8 mouse cellular contexts compared by ENCODE assay signal in the genomic region with DNA sequence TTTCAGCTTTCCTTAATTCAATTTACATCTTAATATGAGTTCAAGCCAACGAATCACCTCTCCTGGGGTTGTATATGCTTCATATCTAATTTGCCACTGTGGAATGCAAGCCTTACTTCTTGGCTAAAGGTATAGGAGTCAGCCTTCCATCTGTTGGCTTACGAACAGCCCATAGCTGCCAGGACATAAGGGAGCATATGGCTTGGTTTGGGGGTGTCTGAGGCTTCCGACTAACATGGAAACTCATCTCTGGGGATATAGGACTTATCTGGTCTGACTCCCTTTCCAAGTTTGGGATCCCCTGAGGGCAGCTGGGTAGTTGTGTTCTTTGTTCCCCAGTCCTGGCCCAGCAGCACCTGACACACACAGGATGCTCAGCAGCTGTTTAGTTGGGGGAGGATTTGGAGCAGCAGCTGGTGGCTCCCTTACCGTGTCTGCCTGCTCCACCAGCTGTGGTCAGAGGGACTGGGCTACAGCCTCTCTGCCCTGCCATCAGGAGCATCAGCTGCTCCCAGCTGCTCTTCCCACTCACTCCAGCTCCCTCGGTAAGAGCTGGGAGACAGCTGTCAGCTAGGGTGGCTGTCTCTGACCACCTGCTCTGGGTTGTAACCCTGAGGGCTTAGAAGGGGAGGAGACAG. TPM values are rescaled to one million over a fixed set of nuclear protein-coding genes. Genes with fewer than 3 reads are reported as not detected.
DNase-seq lines count a peak whose midpoint lies in the region; ATAC-seq and TF ChIP-seq lines count a peak whose summit lies in the region.

No protein-coding gene starts in this region.

- H3K4me2 ChIP-seq in heart, embryonic 12.5 days: no peak overlapping the region
- H3K4me2 ChIP-seq in forebrain, postnatal 0 days (ENCODE audit: low read depth): no peak overlapping the region
- no peak overlapping the region for H3K4me2 ChIP-seq in midbrain, embryonic 12.5 days (replicated peaks)

- WGBS in heart, embryonic 12.5 days: 67% methylated on average over 5 of the region's 5 CpGs
- WGBS in forebrain, postnatal 0 days: 45% methylated on average over 5 of the region's 5 CpGs
- 60% methylated on average over 5 of the region's 5 CpGs for WGBS in midbrain, embryonic 12.5 days

- H3K9ac ChIP-seq in heart, embryonic 12.5 days: no peak overlapping the region
- H3K9ac ChIP-seq in forebrain, postnatal 0 days: no peak overlapping the region
- no peak overlapping the region for H3K9ac ChIP-seq in midbrain, embryonic 12.5 days (replicated peaks)

- H3K27me3 ChIP-seq in heart, embryonic 12.5 days (replicated peaks): no peaks in the 10 kb centered on the region
- no peaks in the 10 kb centered on the region for H3K27me3 ChIP-seq in forebrain, postnatal 0 days (ENCODE audit: insufficient read depth, low read length)
- H3K27me3 ChIP-seq in midbrain, embryonic 12.5 days: no peaks in the 10 kb centered on the region

- H3K4me3 ChIP-seq in heart, embryonic 12.5 days: no peak overlapping the region
- no peak overlapping the region for H3K4me3 ChIP-seq in forebrain, postnatal 0 days (ENCODE audit: low read depth, low read length)
- H3K4me3 ChIP-seq in midbrain, embryonic 12.5 days: no peak overlapping the region

- TF ChIP-seq CTCF in forebrain, postnatal 0 days (IDR thresholded peaks at IDR 0.05; ENCODE audit: low read depth): no peak

- H3K9me3 ChIP-seq in heart, embryonic 12.5 days (replicated peaks): no peaks in the 10 kb centered on the region
- no peaks in the 10 kb centered on the region for H3K9me3 ChIP-seq in forebrain, postnatal 0 days (ENCODE audit: low read length)
- H3K9me3 ChIP-seq in midbrain, embryonic 12.5 days: no peaks in the 10 kb centered on the region

- peaks cover 30% of the 10 kb centered on the region for H3K36me3 ChIP-seq in heart, embryonic 12.5 days
- no peaks in the 10 kb centered on the region for H3K36me3 ChIP-seq in forebrain, postnatal 0 days (ENCODE audit: insufficient read depth)
- no peaks in the 10 kb centered on the region for H3K36me3 ChIP-seq in midbrain, embryonic 12.5 days

- H3K4me1 ChIP-seq in heart, embryonic 12.5 days (replicated peaks): peaks cover 38% of the 10 kb centered on the region
- peaks cover 6% of the 10 kb centered on the region; the same call in 1 of the 2 replicates for H3K4me1 ChIP-seq in forebrain, postnatal 0 days (ENCODE audit: insufficient read depth)
- H3K4me1 ChIP-seq in midbrain, embryonic 12.5 days: peaks cover 23% of the 10 kb centered on the region

- DNase-seq in heart, postnatal 10 days: peak; percentile 55 to 62
- DNase-seq in brain, adult 2 months (ENCODE audit: low read depth, low spot score): peak; percentile 81
- peak; percentile 70 for DNase-seq in forebrain, postnatal 0 days
- DNase-seq in spleen, postnatal 14 days (ENCODE audit: low spot score in 2 of 2): no peak
- DNase-seq in spleen, postnatal 4 days (ENCODE audit: low spot score in 2 of 2): no peak

- intact Hi-C loops in heart, postnatal 10 days (cut with DNase I): no loop called here

- H3K27ac ChIP-seq in heart, embryonic 12.5 days (ENCODE audit: poor library complexity, severe bottlenecking): no peak overlapping the region
- H3K27ac ChIP-seq in forebrain, postnatal 0 days (ENCODE audit: low read depth, low read length): peak overlapping the region; percentile 35; the same call in 1 of the 2 replicates
- H3K27ac ChIP-seq in midbrain, embryonic 12.5 days (replicated peaks): no peak overlapping the region

- ATAC-seq in heart, embryonic 12.5 days (ENCODE audit: insufficient number of reproducible peaks, low FRiP score): no peak
- peak; percentile 58 for ATAC-seq in forebrain, postnatal 0 days
- ATAC-seq in midbrain, embryonic 12.5 days (ENCODE audit: low FRiP score, low read depth): peak; percentile 63
- ATAC-seq in activated CD4-positive, CD25-positive, alpha-beta regulatory T cell, adult 4 months: no peak

RNA-seq across cellular contexts. Expression of gene Olfml2b, which starts 11.1 kb away (rescaled TPM):
- 10 to 100 TPM; 23.4 to 26.6 TPM for total RNA-seq in heart, postnatal 10 days (2021)
- polyA plus RNA-seq in heart, embryonic 12.5 days (2016; fragmentation: Nextera tagmentation; extraction: Ambion mirVana): 45.9 and 48.3 TPM in 2 replicates
- total RNA-seq in forebrain, postnatal 0 days (2014; rRNA removed): 11.6 and 13.1 TPM in 2 replicates
- 6.5 and 7.9 TPM in 2 replicates for polyA plus RNA-seq in forebrain, postnatal 0 days (2015; fragmentation: Nextera tagmentation; extraction: Ambion mirVana)
- 4.0 and 4.9 TPM in 2 replicates for polyA plus RNA-seq in midbrain, embryonic 12.5 days (2016; fragmentation: Nextera tagmentation; extraction: Ambion mirVana)
- polyA plus RNA-seq in activated CD4-positive, CD25-positive, alpha-beta regulatory T cell, adult 4 months (2017; shearing (Covaris generic)): not detected

Comparison
In these comparisons a context has a peak if more than half of its experiments do, and no peak if none do; other contexts are left out.
1. DNase-seq: peak in heart, postnatal 10 days (2 of 2), brain, adult 2 months (single experiment) and forebrain, postnatal 0 days (single experiment); none in spleen, postnatal 14 days (0 of 2) and spleen, postnatal 4 days (0 of 2).
2. ATAC-seq: peak in forebrain, postnatal 0 days (single experiment) and midbrain, embryonic 12.5 days (single experiment); none in heart, embryonic 12.5 days (single experiment) and activated CD4-positive, CD25-positive, alpha-beta regulatory T cell, adult 4 months (single experiment).